In the genomic region with DNA sequence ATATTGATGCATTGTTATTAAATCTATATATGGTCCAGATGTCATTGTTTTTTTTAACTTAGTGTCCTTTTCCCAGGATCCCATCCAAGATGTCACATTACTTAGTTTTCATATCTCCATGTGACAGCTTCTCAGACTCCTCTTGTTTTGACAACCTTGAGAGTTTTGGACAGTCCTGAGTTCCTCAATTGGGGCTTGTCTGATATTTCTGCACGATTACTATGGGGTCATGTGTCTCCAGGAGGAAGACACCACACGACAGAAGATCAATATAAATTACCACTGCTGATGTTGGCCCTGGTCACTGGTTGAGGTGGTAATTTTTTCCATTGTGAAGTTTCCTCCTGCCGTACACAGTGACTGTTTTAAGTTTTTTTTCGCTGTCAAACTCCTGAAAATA, we compare ENCODE assay signal across 8 mouse cellular contexts. TPM values are rescaled to one million over a fixed set of nuclear protein-coding genes. Genes with fewer than 3 reads are reported as not detected.
DNase-seq lines count a peak whose midpoint lies in the region; ATAC-seq and TF ChIP-seq lines count a peak whose summit lies in the region.

No protein-coding gene starts in this region.

- peak overlapping the region; percentile 98 for H3K4me2 ChIP-seq in kidney, embryonic 15.5 days
- peak overlapping the region; percentile 90 for H3K4me2 ChIP-seq in intestine, embryonic 16.5 days (ENCODE audit: low read depth, low read length)
- H3K4me2 ChIP-seq in myocyte (ENCODE audit: low read depth): peak overlapping the region; percentile 74

- H3K79me2 ChIP-seq in myocyte (ENCODE audit: control insufficient read depth, insufficient read depth): peaks cover 36% of the 10 kb centered on the region

- peak overlapping the region; percentile 36 for H3ac ChIP-seq in myocyte (ENCODE audit: control insufficient read depth, insufficient read length)

- no peaks in the 10 kb centered on the region for H3K36me3 ChIP-seq in kidney, embryonic 15.5 days
- H3K36me3 ChIP-seq in embryonic facial prominence, embryonic 10.5 days (replicated peaks): no peaks in the 10 kb centered on the region
- no peaks in the 10 kb centered on the region for H3K36me3 ChIP-seq in intestine, embryonic 16.5 days (ENCODE audit: control insufficient read depth, insufficient read depth, low read length)
- no peaks in the 10 kb centered on the region for H3K36me3 ChIP-seq in myocyte (ENCODE audit: control insufficient read depth, insufficient read depth)

- peak; percentile 16; the same call in 1 of the 2 replicates for ATAC-seq in kidney, embryonic 15.5 days (replicated peaks; ENCODE audit: low FRiP score)
- peak; percentile 4; the same call in 1 of the 2 replicates for ATAC-seq in intestine, embryonic 16.5 days

- under 1% methylated on average over 4 of the region's 4 CpGs for WGBS in kidney, embryonic 15.5 days
- 2% methylated on average over 4 of the region's 4 CpGs for WGBS in embryonic facial prominence, embryonic 10.5 days
- under 1% methylated on average over 4 of the region's 4 CpGs for WGBS in intestine, embryonic 16.5 days

- H3K4me1 ChIP-seq in kidney, embryonic 15.5 days: peaks cover 25% of the 10 kb centered on the region
- peaks cover 18% of the 10 kb centered on the region for H3K4me1 ChIP-seq in embryonic facial prominence, embryonic 10.5 days
- H3K4me1 ChIP-seq in intestine, embryonic 16.5 days (ENCODE audit: control insufficient read depth, insufficient read depth, low read length): peaks cover 12% of the 10 kb centered on the region

- H3K27ac ChIP-seq in kidney, embryonic 15.5 days: 0 out of 2 replicates have a peak overlapping the region, but pooled peaks have one; percentile 7
- no peak overlapping the region for H3K27ac ChIP-seq in embryonic facial prominence, embryonic 10.5 days (replicated peaks)
- H3K27ac ChIP-seq in intestine, embryonic 16.5 days (ENCODE audit: low read length): no peak overlapping the region

- no peaks in the 10 kb centered on the region for H3K27me3 ChIP-seq in kidney, embryonic 15.5 days
- peaks cover 67% of the 10 kb centered on the region for H3K27me3 ChIP-seq in embryonic facial prominence, embryonic 10.5 days (replicated peaks; ENCODE audit: low read depth, poor library complexity, severe bottlenecking)
- H3K27me3 ChIP-seq in intestine, embryonic 16.5 days (replicated peaks; ENCODE audit: control insufficient read depth, insufficient read depth, low read length): no peaks in the 10 kb centered on the region
- no peaks in the 10 kb centered on the region for H3K27me3 ChIP-seq in myocyte (ENCODE audit: control insufficient read depth, insufficient read depth, insufficient read length)

- H3K9me3 ChIP-seq in kidney, embryonic 15.5 days (replicated peaks): no peaks in the 10 kb centered on the region
- no peaks in the 10 kb centered on the region for H3K9me3 ChIP-seq in embryonic facial prominence, embryonic 10.5 days
- no peaks in the 10 kb centered on the region for H3K9me3 ChIP-seq in intestine, embryonic 16.5 days (ENCODE audit: control insufficient read depth, low read length)

- H3K9ac ChIP-seq in kidney, embryonic 15.5 days: 0 out of 2 replicates have a peak overlapping the region, but pooled peaks have one; percentile 75
- peak overlapping the region; percentile 90; the same call in 1 of the 2 replicates for H3K9ac ChIP-seq in intestine, embryonic 16.5 days (ENCODE audit: low read depth, low read length)

- no peak for TF ChIP-seq POLR2A in myocyte (IDR thresholded peaks at IDR 0.05; ENCODE audit: insufficient read length, low read depth)

- peak overlapping the region; percentile 87 for H3K4me3 ChIP-seq in kidney, embryonic 15.5 days (replicated peaks)
- peak overlapping the region; percentile 75 for H3K4me3 ChIP-seq in embryonic facial prominence, embryonic 10.5 days
- peak overlapping the region; percentile 87 for H3K4me3 ChIP-seq in intestine, embryonic 16.5 days (ENCODE audit: low read length)
- peak overlapping the region; percentile 86 for H3K4me3 ChIP-seq in myocyte

- no peak for DNase-seq in kidney, postnatal 4 days
- no peak for DNase-seq in embryonic facial prominence, embryonic 10.5 days (ENCODE audit: low spot score)
- no peak for DNase-seq in right cerebral cortex, postnatal 4 days
- DNase-seq in gastrocnemius, postnatal 25 days: no peak
- no peak for DNase-seq in B cell, adult 2 months

TF ChIP-seq in myocyte, 11 proteins besides CTCF, POLR2A, EP300 and RAD21:
- no peak for TF ChIP-seq MYOD1 (IDR thresholded peaks at IDR 0.05; ENCODE audit: control insufficient read depth in 1 of 3, insufficient read length in 2 of 3, low read depth in 2 of 3)
- no peak for TF ChIP-seq TCF12 (IDR thresholded peaks at IDR 0.05; ENCODE audit: insufficient read depth, poor library complexity, severe bottlenecking)
- TF ChIP-seq REST (IDR thresholded peaks at IDR 0.05; ENCODE audit: insufficient read depth, insufficient read length): no peak
- TF ChIP-seq SRF (IDR thresholded peaks at IDR 0.05; ENCODE audit: control insufficient read depth, insufficient read length, low read depth): no peak
- no peak for TF ChIP-seq E2F4 (IDR thresholded peaks at IDR 0.05; ENCODE audit: insufficient read depth)
- TF ChIP-seq TCF3 (IDR thresholded peaks at IDR 0.05; ENCODE audit: insufficient read length, low read depth): no peak
- no peak for TF ChIP-seq POLR2AphosphoS2 (IDR thresholded peaks at IDR 0.05; ENCODE audit: insufficient read length, low read depth)
- TF ChIP-seq MAX (IDR thresholded peaks at IDR 0.05; ENCODE audit: low read depth): no peak
- no peak for TF ChIP-seq USF1 (IDR thresholded peaks at IDR 0.05; ENCODE audit: low read depth)
- TF ChIP-seq MYOG (IDR thresholded peaks at IDR 0.05; ENCODE audit: control insufficient read depth in 1 of 3, insufficient read depth in 1 of 3, insufficient read length in 2 of 3, low read depth in 2 of 3): no peak
- no peak for TF ChIP-seq CEBPB (IDR thresholded peaks at IDR 0.05; ENCODE audit: insufficient read depth, poor library complexity, severe bottlenecking)

RNA-seq across cellular contexts. Expression of gene Anxa11, which starts 0.4 kb away (rescaled TPM):
- polyA plus RNA-seq in kidney, embryonic 15.5 days (2015; fragmentation: Nextera tagmentation; extraction: Ambion mirVana): 46.1 and 46.6 TPM in 2 replicates
- 5.3 and 6.1 TPM in 2 replicates for polyA plus RNA-seq in embryonic facial prominence, embryonic 10.5 days (2016; fragmentation: Nextera tagmentation; extraction: Ambion mirVana)
- polyA plus RNA-seq in intestine, embryonic 16.5 days (2015; fragmentation: Nextera tagmentation; extraction: Ambion mirVana): 95.3 and 105 TPM in 2 replicates
- polyA plus RNA-seq in myocyte (2012; fragmentation: generic; extraction: Trizol): 140 TPM
- total RNA-seq in gastrocnemius, postnatal 25 days (2021): 10 to 100 TPM; 79.2 to 96.7 TPM
